Mouse (Mus musculus) neural tube, embryonic 13.5 days (tissue): ENCODE measurements around the gene Ssb. TPM values are rescaled to one million over a fixed set of nuclear protein-coding genes. Genes with fewer than 3 reads are reported as not detected.

ENCODE experiments used
- ATAC-seq: fragments of 200-750 bp; cut with Nextera tagmentation; 2 replicates; pipeline ENCODE4 v1.8.0; 2017; ENCODE audit warnings: low read depth, mild to moderate bottlenecking, moderate TSS enrichment, moderate library complexity
- H3K27ac ChIP-seq: fragments of 300-500 bp; sonication (generic); replicated peaks from 2 replicates; pipeline ENCODE4 v1.5.1; 2015; ENCODE audit warnings: moderate library complexity, mild to moderate bottlenecking, inconsistent platforms
- H3K27me3 ChIP-seq: fragments of 300-500 bp; sonication (generic); 2 replicates; pipeline ENCODE4 v1.6.1; 2015; ENCODE audit warnings: mild to moderate bottlenecking, inconsistent platforms
- H3K36me3 ChIP-seq: fragments of 300-500 bp; sonication (generic); 2 replicates; pipeline ENCODE4 v1.6.1; 2015; ENCODE audit warnings: mild to moderate bottlenecking, inconsistent platforms
- H3K4me1 ChIP-seq: fragments of 300-500 bp; sonication (generic); replicated peaks from 2 replicates; pipeline ENCODE4 v1.6.1; 2015; ENCODE audit warnings: inconsistent platforms
- H3K4me2 ChIP-seq: fragments of 300-500 bp; sonication (generic); 2 replicates; pipeline ENCODE4 v1.6.1; 2015; ENCODE audit warnings: inconsistent platforms, mild to moderate bottlenecking, moderate library complexity
- H3K4me3 ChIP-seq: fragments of 300-500 bp; sonication (generic); 2 replicates; pipeline ENCODE4 v1.5.1; 2015; ENCODE audit warnings: mild to moderate bottlenecking, inconsistent platforms
- H3K9ac ChIP-seq: fragments of 300-500 bp; sonication (generic); 2 replicates; pipeline ENCODE4 v1.6.1; 2015; ENCODE audit warnings: moderate library complexity, mild to moderate bottlenecking, inconsistent platforms
- H3K9me3 ChIP-seq: fragments of 300-500 bp; sonication (generic); 2 replicates; pipeline ENCODE4 v1.6.1; 2016; ENCODE audit warnings: inconsistent platforms
- WGBS: fragments of 180-500 bp; shearing (Covaris S2); methylation state at CpG from one replicate; pipeline ENCODE4 v1.1.7; 2015; 5-methylcytosine and 5-hydroxymethylcytosine counted together
- polyA plus RNA-seq: library from polyadenylated mRNA; unstranded; fragments of >200 nt; fragmentation: Nextera tagmentation; extraction: Ambion mirVana; gene quantifications from 2 replicates; pipeline ENCODE4 v1.2.1, GENCODE M21; 2015

Ssb gene
- polyA plus RNA-seq, 1 experiment from 2014 or later = 341 TPM

- no peak overlapping the region for H3K4me2 ChIP-seq
- 0 out of 2 replicates have a peak, but pooled peaks cover 5% of the 10 kb centered on the region for H3K4me1 ChIP-seq
- WGBS = 71% methylated on average over 7 of the region's 7 CpGs
- no peaks in the 10 kb centered on the region for H3K9me3 ChIP-seq
- no peak overlapping the region for H3K4me3 ChIP-seq
- no peak overlapping the region for H3K9ac ChIP-seq
- H3K27ac ChIP-seq = no peak overlapping the region
- peaks cover 44% of the 10 kb centered on the region for H3K36me3 ChIP-seq
- ATAC-seq = no peak
- no peaks in the 10 kb centered on the region for H3K27me3 ChIP-seq
These were observed 24.0 kb upstream of the Ssb start for GRCm38 (mm10) chr2:69837244-69837967.

- H3K9me3 ChIP-seq = no peaks in the 10 kb centered on the region
- ATAC-seq = no peak
These were observed 23.4 kb upstream of the Ssb start for GRCm38 (mm10) chr2:69837996-69838395.

DNA sequence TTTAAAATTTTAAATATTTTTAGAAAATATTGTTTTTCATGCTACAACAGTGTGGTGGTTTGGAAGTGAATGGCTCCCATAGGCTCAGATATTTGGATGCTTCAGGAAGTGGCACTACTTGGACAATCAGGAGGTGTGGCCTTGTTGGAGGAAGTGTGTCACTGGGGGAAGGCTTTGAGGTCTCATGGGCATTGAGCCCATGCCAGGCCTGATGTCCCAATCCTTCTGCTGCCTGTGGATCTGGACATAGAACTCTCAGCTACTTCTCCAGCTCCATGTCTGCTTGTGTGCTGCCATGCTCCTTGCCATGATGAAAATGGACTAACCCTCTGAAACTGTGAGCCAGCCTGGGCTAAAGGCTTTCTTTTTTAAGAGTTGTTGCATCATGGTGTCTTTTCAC is 22.7 kb upstream of the Ssb start:
- Histone ChIP-seq H3K36me3 (peaks cover 31% of the 10 kb centered on the region), H3K4me3 (no peak overlapping the region)
- ATAC-seq = no peak

More at GRCm38 (mm10) chr2:69837996-69838395, 23.4 kb upstream of the Ssb start:
- no peaks in the 10 kb centered on the region for H3K27me3 ChIP-seq
- WGBS = 29% methylated on average over 3 of the region's 3 CpGs
- peaks cover 38% of the 10 kb centered on the region for H3K36me3 ChIP-seq
- H3K4me1 ChIP-seq = 0 out of 2 replicates have a peak, but pooled peaks cover 5% of the 10 kb centered on the region
- H3K27ac ChIP-seq = no peak overlapping the region
- no peak overlapping the region for H3K9ac ChIP-seq
- H3K4me3 ChIP-seq = no peak overlapping the region
- no peak overlapping the region for H3K4me2 ChIP-seq

GRCm38 (mm10) chr2:69840261-69840660 is 21.1 kb upstream of the Ssb start:
- H3K4me1 ChIP-seq = 0 out of 2 replicates have a peak, but pooled peaks cover 5% of the 10 kb centered on the region
- H3K4me3 ChIP-seq = no peak overlapping the region
- H3K36me3 ChIP-seq = peaks cover 18% of the 10 kb centered on the region
- 18% methylated on average over 6 of the region's 6 CpGs for WGBS
- peak overlapping the region; percentile 22; the same call in 1 of the 2 replicates for H3K9ac ChIP-seq
- no peaks in the 10 kb centered on the region for H3K9me3 ChIP-seq
- no peaks in the 10 kb centered on the region for H3K27me3 ChIP-seq
- H3K27ac ChIP-seq = no peak overlapping the region
- no peak overlapping the region for H3K4me2 ChIP-seq
- ATAC-seq = no peak

More for the DNA sequence above, 22.7 kb upstream of the Ssb start:
- no peaks in the 10 kb centered on the region for H3K9me3 ChIP-seq
- no peak overlapping the region for H3K27ac ChIP-seq
- H3K4me1 ChIP-seq = 0 out of 2 replicates have a peak, but pooled peaks cover 5% of the 10 kb centered on the region
- H3K9ac ChIP-seq = no peak overlapping the region
- H3K27me3 ChIP-seq = no peaks in the 10 kb centered on the region
- no peak overlapping the region for H3K4me2 ChIP-seq

DNA sequence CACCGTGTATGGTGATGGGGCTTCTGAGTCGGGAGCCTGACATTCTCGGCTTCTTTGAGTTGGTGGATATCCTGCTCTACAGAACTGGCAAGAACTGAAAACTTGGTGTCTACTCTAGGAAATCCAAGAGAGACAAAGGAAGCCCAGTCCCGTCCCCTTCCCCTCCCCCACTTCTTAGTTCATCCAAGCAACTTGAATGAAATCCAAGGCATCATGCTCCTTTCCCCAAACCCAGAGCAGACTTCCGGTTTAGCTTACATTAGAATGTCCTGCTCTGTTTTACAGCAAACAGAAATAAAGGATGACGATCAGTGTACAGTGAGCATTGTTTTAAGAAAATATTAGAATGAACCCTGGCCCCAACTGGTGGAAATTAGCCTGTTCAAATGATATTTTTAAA is 12.1 kb upstream of the Ssb start:
- H3K9me3 ChIP-seq = no peaks in the 10 kb centered on the region
- H3K4me1 ChIP-seq = no peaks in the 10 kb centered on the region
- no peak overlapping the region for H3K27ac ChIP-seq
- no peak overlapping the region for H3K4me2 ChIP-seq
- ATAC-seq = no peak
- H3K9ac ChIP-seq = no peak overlapping the region
- WGBS = 75% methylated on average over 6 of the region's 6 CpGs
- H3K36me3 ChIP-seq = no peaks in the 10 kb centered on the region
- H3K4me3 ChIP-seq = no peak overlapping the region
- no peaks in the 10 kb centered on the region for H3K27me3 ChIP-seq

DNA sequence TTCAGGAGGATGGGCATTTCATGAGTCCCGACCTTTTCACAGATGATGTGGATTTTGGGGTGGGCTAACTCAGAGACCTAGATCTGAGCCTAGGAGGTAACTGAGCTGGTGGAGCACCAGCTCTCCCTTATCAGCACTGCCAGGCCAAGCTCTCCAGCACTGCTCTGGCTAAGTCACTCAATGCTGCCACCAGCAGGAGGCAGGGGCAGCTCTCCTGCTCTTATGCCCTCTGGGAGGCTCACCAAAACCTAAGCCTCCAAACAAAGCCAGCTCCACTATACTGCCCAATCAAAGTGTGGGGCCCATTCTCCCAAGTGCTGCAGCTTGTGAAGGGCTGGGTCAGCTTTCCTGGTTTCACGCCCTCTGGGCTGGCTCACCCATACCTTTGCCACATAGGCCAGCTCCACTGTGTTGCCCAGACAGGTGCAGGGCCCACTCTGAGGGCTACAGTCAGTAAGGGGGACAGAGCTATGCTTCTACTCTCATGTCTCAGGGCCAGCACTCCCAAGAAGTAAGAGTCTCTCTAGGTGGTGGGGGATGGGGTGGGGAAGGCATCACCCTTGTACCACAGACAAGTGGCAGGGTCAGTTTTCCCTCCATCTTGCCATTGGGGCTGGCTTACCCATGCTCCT is 9.8 kb upstream of the Ssb start:
- H3K4me2 ChIP-seq = no peak overlapping the region
- 56% methylated on average over 2 of the region's 2 CpGs for WGBS
- no peak for ATAC-seq

DNA sequence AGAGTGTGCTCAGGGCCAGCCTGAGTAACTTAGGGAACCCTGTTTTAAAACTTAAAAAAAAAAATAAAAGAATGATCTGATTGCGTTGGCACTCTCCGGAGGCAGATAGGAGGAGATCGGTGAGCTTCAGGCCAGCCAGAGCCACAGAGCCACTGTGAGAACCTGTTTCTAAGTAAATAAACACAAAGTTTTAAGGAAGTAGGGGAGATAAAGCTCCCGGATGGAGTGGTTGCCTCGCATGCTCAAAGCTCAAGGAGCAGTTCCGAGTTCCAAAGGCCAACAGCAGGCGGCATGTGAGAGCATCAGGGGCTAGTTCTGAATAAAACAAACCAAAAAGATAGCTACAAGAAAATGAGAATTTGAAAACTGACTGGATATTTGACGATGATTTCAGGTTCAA is 5.0 kb upstream of the Ssb start:
- 69% methylated on average over 8 of the region's 8 CpGs for WGBS
- no peak for ATAC-seq
- Histone ChIP-seq H3K4me1 (peaks cover 5% of the 10 kb centered on the region; the same call in 1 of the 2 replicates), H3K4me3 (no peak overlapping the region), H3K9ac (no peak overlapping the region), H3K27me3 (no peaks in the 10 kb centered on the region), H3K36me3 (no peaks in the 10 kb centered on the region), H3K9me3 (no peaks in the 10 kb centered on the region), H3K4me2 (no peak overlapping the region), H3K27ac (no peak overlapping the region)

More for the DNA sequence above, 9.8 kb upstream of the Ssb start:
- Histone ChIP-seq H3K27me3 (no peaks in the 10 kb centered on the region), H3K4me1 (no peaks in the 10 kb centered on the region), H3K36me3 (no peaks in the 10 kb centered on the region), H3K9me3 (no peaks in the 10 kb centered on the region), H3K9ac (no peak overlapping the region), H3K27ac (no peak overlapping the region), H3K4me3 (no peak overlapping the region)

DNA sequence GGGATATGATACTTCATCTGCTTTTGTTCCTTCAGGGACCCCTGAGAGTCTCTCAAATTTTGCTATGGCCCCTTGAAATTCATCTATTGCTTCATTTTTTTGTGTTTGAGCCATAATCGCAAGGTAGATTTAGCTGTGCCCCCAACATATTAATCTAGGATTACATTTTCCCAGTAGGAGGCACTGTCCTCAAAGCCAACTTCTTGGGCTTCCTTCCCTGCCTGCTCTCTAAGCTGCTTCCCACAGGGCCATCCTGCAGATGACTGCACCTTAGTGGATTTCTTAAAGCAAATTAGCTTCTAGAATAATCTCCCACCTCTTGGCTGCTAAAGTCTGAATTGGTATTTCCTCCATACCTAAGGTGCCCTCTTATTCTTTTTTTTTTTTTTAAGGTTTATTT is 3.5 kb upstream of the Ssb start:
- H3K27ac ChIP-seq = no peak overlapping the region
- no peaks in the 10 kb centered on the region for H3K9me3 ChIP-seq
- no peak overlapping the region for H3K4me3 ChIP-seq
- H3K27me3 ChIP-seq = no peaks in the 10 kb centered on the region
- ATAC-seq = no peak
- H3K4me2 ChIP-seq = no peak overlapping the region
- H3K9ac ChIP-seq = no peak overlapping the region
- WGBS = 81% methylated on average over 1 of the region's 1 CpGs
- H3K36me3 ChIP-seq = no peaks in the 10 kb centered on the region
- H3K4me1 ChIP-seq = peaks cover 13% of the 10 kb centered on the region

- Histone ChIP-seq H3K4me1 (peaks cover 35% of the 10 kb centered on the region), H3K9me3 (no peaks in the 10 kb centered on the region), H3K27ac (peak overlapping the region; percentile 93), H3K36me3 (peaks cover 5% of the 10 kb centered on the region; the same call in 1 of the 2 replicates), H3K4me3 (peak overlapping the region; percentile 100), H3K27me3 (no peaks in the 10 kb centered on the region), H3K4me2 (peak overlapping the region; percentile 74), H3K9ac (peak overlapping the region; percentile 99)
- peak; percentile 70 for ATAC-seq
- WGBS = 12% methylated on average over 13 of the region's 13 CpGs
These were observed 350 bp upstream of the Ssb start for GRCm38 (mm10) chr2:69860972-69861452.

- H3K36me3 ChIP-seq = peaks cover 15% of the 10 kb centered on the region
- peak overlapping the region; percentile 100 for H3K4me3 ChIP-seq
- H3K9ac ChIP-seq = peak overlapping the region; percentile 99
- peak overlapping the region; percentile 93 for H3K27ac ChIP-seq
- peak overlapping the region; percentile 74 for H3K4me2 ChIP-seq
- H3K4me1 ChIP-seq = peaks cover 35% of the 10 kb centered on the region
- no peak for ATAC-seq
- no peaks in the 10 kb centered on the region for H3K27me3 ChIP-seq
- no peaks in the 10 kb centered on the region for H3K9me3 ChIP-seq
- WGBS = 3% methylated on average over 13 of the region's 13 CpGs
These were observed 825 bp downstream of the Ssb start for GRCm38 (mm10) chr2:69862117-69862657.

DNA sequence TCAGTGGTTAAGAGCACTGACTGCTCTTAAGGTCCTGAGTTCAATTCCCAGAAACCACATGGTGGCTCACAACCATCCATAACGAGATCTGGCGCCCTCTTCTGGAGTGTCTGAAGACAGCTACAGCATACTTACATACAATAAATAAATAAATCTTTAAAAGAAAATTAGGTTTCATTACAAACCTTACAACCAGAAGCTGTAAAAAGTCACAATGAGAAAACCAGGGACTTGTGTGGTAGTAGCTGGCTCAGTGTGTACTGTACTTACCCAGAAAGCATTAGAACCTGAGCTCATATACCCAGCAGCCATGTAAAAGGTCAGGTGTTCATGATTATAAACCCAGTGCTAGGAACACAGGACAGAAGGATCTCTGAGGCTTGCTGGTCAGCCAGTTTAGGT is 22.6 kb downstream of the Ssb start:
- H3K27me3 ChIP-seq = no peaks in the 10 kb centered on the region
- 74% methylated on average over 2 of the region's 2 CpGs for whole genome bisulfite sequencing
- no peaks in the 10 kb centered on the region for H3K36me3 ChIP-seq
- H3K27ac ChIP-seq = no peak overlapping the region
- no peak overlapping the region for H3K9ac ChIP-seq
- no peaks in the 10 kb centered on the region for H3K9me3 ChIP-seq
- no peak overlapping the region for H3K4me3 ChIP-seq
- 0 out of 2 replicates have a peak overlapping the region, but pooled peaks have one; percentile 78 for H3K4me2 ChIP-seq
- H3K4me1 ChIP-seq = peaks cover 18% of the 10 kb centered on the region
- ATAC-seq = no peak

DNA sequence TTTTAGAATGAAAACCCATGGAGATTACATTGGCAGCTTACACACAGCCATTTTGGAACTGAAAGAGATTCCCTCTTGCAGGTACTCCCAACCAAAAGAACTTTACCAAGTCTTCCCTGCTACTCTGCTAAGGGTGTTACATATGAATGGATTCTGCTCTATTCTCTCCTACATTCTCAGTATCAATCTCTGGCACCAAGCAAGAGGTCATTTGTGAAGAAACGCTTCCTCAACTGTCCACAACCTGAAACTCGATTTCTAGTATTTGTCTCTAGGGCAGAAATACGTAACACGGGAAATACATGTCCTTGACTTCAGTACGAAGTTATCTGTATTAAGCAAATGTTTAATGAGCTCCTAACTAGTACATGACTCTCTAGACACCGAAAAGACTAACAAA is 23.2 kb downstream of the Ssb start:
- Histone ChIP-seq H3K27ac (no peak overlapping the region), H3K9ac (0 out of 2 replicates have a peak overlapping the region, but pooled peaks have one; percentile 81), H3K4me2 (peak overlapping the region; percentile 78), H3K36me3 (no peaks in the 10 kb centered on the region), H3K4me1 (peaks cover 18% of the 10 kb centered on the region), H3K4me3 (peak overlapping the region; percentile 57), H3K27me3 (no peaks in the 10 kb centered on the region), H3K9me3 (no peaks in the 10 kb centered on the region)
- ATAC-seq = no peak
- WGBS = 60% methylated on average over 6 of the region's 6 CpGs
